Mouse (Mus musculus): ENCODE data around the gene Sec24b.

DNA sequence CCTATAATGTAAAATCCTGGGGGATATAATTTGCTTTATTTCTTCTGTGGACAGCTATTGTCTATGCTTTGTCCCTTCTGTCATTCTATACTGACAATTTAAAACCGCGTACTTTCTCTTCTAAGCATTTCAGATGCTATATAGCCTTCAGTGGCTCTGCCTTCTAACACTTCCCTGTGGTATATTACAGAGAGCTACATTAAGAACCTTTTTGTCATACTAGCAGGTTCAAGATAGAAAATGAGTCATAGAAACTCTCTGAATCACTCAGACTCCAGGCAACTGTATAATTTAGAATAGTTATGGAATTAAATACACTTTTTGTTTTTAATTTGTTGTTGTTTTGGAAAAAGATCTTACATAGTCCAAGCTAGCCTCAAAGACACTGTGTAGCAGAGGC lies 120.6 kb downstream of the Sec24b start:
- TF ChIP-seq TAL1 (conservative IDR thresholded peaks at IDR 0.05; ENCODE audit: low read depth, low read length) (no peak), CTCF (IDR thresholded peaks at IDR 0.05; ENCODE audit: low read depth, low read length) (no peak), GATA1 (IDR thresholded peaks at IDR 0.05; ENCODE audit: borderline replicate concordance, low read length) (no peak), POLR2AphosphoS5 (IDR thresholded peaks at IDR 0.05; ENCODE audit: insufficient replicate concordance, low read depth, low read length) (no peak), GATA2 (IDR thresholded peaks at IDR 0.05; ENCODE audit: borderline replicate concordance, low read depth, low read length) (no peak)

Data from G1E (cell line).